Mouse (Mus musculus) CH12.LX (cell line): ENCODE results near the gene Zfp420. TPM values are rescaled to one million over a fixed set of nuclear protein-coding genes. Genes with fewer than 3 reads are reported as not detected.
"Not testable (repeated sequence)": the region's sequence is repeated elsewhere in the genome, so short reads cannot be mapped to it uniquely, and the experiment has no call there.

Experiments used
- DNase-seq: peaks from one replicate; pipeline ENCODE4 v3.0.0-alpha.2; 2013; ENCODE audit errors: extremely low read depth
- H3K27ac ChIP-seq: 2 replicates; pipeline ENCODE4 v1.5.1; 2012; ENCODE audit warnings: low read depth, mild to moderate bottlenecking, control low read depth, moderate library complexity; ENCODE audit not compliant: insufficient read depth
- H3K27me3 ChIP-seq: replicated peaks from 2 replicates; pipeline ENCODE3; 2012; ENCODE audit warnings: inconsistent platforms
- H3K36me3 ChIP-seq, 2 experiments: replicated peaks in 1 of 2; 2 replicates each; pipeline versions ENCODE3 to v1.6.1; 2012; ENCODE audit warnings: inconsistent platforms in 1 of 2, low read length in 1 of 2, mild to moderate bottlenecking in 1 of 2, mixed read lengths in 1 of 2, moderate library complexity in 1 of 2; ENCODE audit not compliant: control insufficient read depth in 1 of 2, insufficient read depth in 1 of 2
- H3K4me1 ChIP-seq, 2 experiments: 2 replicates each; pipeline ENCODE4 v1.6.1; 2012; ENCODE audit warnings: inconsistent platforms in 1 of 2, moderate library complexity in 1 of 2; ENCODE audit not compliant: insufficient read depth in 2 of 2, control insufficient read depth in 1 of 2
- H3K4me2 ChIP-seq: 2 replicates; pipeline ENCODE4 v1.6.1; 2012; ENCODE audit warnings: low read depth, mild to moderate bottlenecking, control low read depth; ENCODE audit not compliant: poor library complexity, insufficient read depth, severe bottlenecking
- H3K4me3 ChIP-seq, 3 experiments: fragments of 150-350 bp in 1 of 3; sonication (generic) in 1 of 3; replicated peaks in 1 of 3; 2 replicates each; pipeline versions ENCODE3 to v1.5.1; 2011 to 2012; ENCODE audit warnings: low read depth in 2 of 3, low read length in 2 of 3, mild to moderate bottlenecking in 2 of 3, moderate library complexity in 2 of 3, control low read depth in 1 of 3, improper control_type of control experiment in 1 of 3, inconsistent platforms in 1 of 3, mixed read lengths in 1 of 3; ENCODE audit not compliant: poor library complexity in 1 of 3
- H3K79me2 ChIP-seq: replicated peaks from 2 replicates; pipeline ENCODE4 v1.6.1; 2012; ENCODE audit warnings: mild to moderate bottlenecking, moderate library complexity; ENCODE audit not compliant: control insufficient read depth, poor library complexity, insufficient read depth, severe bottlenecking; ENCODE audit errors: extremely low read depth
- H3K9ac ChIP-seq: 2 replicates; pipeline ENCODE4 v1.6.1; 2012; ENCODE audit warnings: low read depth, mild to moderate bottlenecking, control low read depth, moderate library complexity; ENCODE audit not compliant: insufficient read depth
- H3K9me3 ChIP-seq: replicated peaks from 2 replicates; pipeline ENCODE3; 2012; ENCODE audit warnings: low read length, inconsistent platforms, mixed read lengths
- CTCF ChIP-seq, 2 experiments: IDR thresholded peaks in 1 of 2; conservative IDR thresholded peaks in 1 of 2; 2 replicates each; pipeline ENCODE4 v1.5.1; 2011 to 2012; ENCODE audit warnings: low read depth in 2 of 2, low read length in 2 of 2, improper control_type of control experiment in 1 of 2, inconsistent platforms in 1 of 2, mild to moderate bottlenecking in 1 of 2, moderate library complexity in 1 of 2
- ELF1 ChIP-seq: IDR thresholded peaks from 2 replicates; pipeline ENCODE4 v1.6.1; 2014; ENCODE audit warnings: low read depth, mild to moderate bottlenecking, inconsistent platforms, low read length, improper control_type of control experiment
- EP300 ChIP-seq: IDR thresholded peaks from 2 replicates; pipeline ENCODE4 v1.6.1; 2011; ENCODE audit warnings: low read length, improper control_type of control experiment
- GABPA ChIP-seq: IDR thresholded peaks from 2 replicates; pipeline ENCODE4 v1.6.1; 2012; ENCODE audit warnings: low read depth, low read length, improper control_type of control experiment, inconsistent platforms; ENCODE audit not compliant: insufficient replicate concordance
- HCFC1 ChIP-seq: IDR thresholded peaks from 2 replicates; pipeline ENCODE4 v1.6.1; 2012; ENCODE audit warnings: low read depth, mild to moderate bottlenecking, inconsistent platforms, low read length, improper control_type of control experiment
- IRF4 ChIP-seq: IDR thresholded peaks from 2 replicates; pipeline ENCODE4 v1.6.1; 2014; ENCODE audit warnings: low read depth, mild to moderate bottlenecking, inconsistent platforms, low read length, improper control_type of control experiment
- JUN ChIP-seq: IDR thresholded peaks from 2 replicates; pipeline ENCODE4 v1.6.1; 2011; ENCODE audit warnings: low read depth, mild to moderate bottlenecking, low read length, improper control_type of control experiment, moderate library complexity; ENCODE audit not compliant: insufficient read depth
- JUND ChIP-seq: conservative IDR thresholded peaks from 2 replicates; pipeline ENCODE4 v1.6.1; 2011; ENCODE audit warnings: low read depth, low read length, improper control_type of control experiment
- MAFK ChIP-seq: IDR thresholded peaks from 2 replicates; pipeline ENCODE4 v1.6.1; 2011; ENCODE audit warnings: low read length, improper control_type of control experiment; ENCODE audit not compliant: insufficient replicate concordance
- MAX ChIP-seq: IDR thresholded peaks from 2 replicates; pipeline ENCODE4 v1.6.1; 2011; ENCODE audit warnings: low read length, improper control_type of control experiment
- MAZ ChIP-seq: IDR thresholded peaks from 2 replicates; pipeline ENCODE4 v1.6.1; 2012; ENCODE audit warnings: low read depth, mild to moderate bottlenecking, inconsistent platforms, low read length, improper control_type of control experiment, moderate library complexity
- MEF2A ChIP-seq: IDR thresholded peaks from 2 replicates; pipeline ENCODE4 v1.6.1; 2014; ENCODE audit warnings: low read depth, mild to moderate bottlenecking, inconsistent platforms, low read length, improper control_type of control experiment, borderline replicate concordance
- MXI1 ChIP-seq: IDR thresholded peaks from 2 replicates; pipeline ENCODE4 v1.6.1; 2011; ENCODE audit warnings: mild to moderate bottlenecking, low read depth, low read length, improper control_type of control experiment
- MYC ChIP-seq: IDR thresholded peaks from 2 replicates; pipeline ENCODE4 v1.6.1; 2011; ENCODE audit warnings: low read depth, mild to moderate bottlenecking, improper control_type of control experiment, low read length
- PAX5 ChIP-seq: IDR thresholded peaks from 2 replicates; pipeline ENCODE4 v1.6.1; 2012; ENCODE audit warnings: low read length, inconsistent platforms, mixed read lengths
- POLR2AphosphoS2 ChIP-seq: IDR thresholded peaks from 2 replicates; pipeline ENCODE4 v1.6.1; 2011; ENCODE audit warnings: low read depth, low read length, improper control_type of control experiment
- RAD21 ChIP-seq: IDR thresholded peaks from 2 replicates; pipeline ENCODE4 v1.6.1; 2011; ENCODE audit warnings: low read depth, mild to moderate bottlenecking, low read length, improper control_type of control experiment, moderate library complexity
- RCOR1 ChIP-seq: conservative IDR thresholded peaks from 2 replicates; pipeline ENCODE4 v1.6.1; 2012; ENCODE audit warnings: low read depth, mild to moderate bottlenecking, inconsistent platforms, low read length, improper control_type of control experiment
- SMC3 ChIP-seq: IDR thresholded peaks from 2 replicates; pipeline ENCODE4 v1.6.1; 2011; ENCODE audit warnings: low read depth, low read length, improper control_type of control experiment
- USF1 ChIP-seq: IDR thresholded peaks from 2 replicates; pipeline ENCODE4 v1.6.1; 2014; ENCODE audit warnings: low read depth, mild to moderate bottlenecking, inconsistent platforms, low read length, improper control_type of control experiment
- USF2 ChIP-seq: conservative IDR thresholded peaks from 2 replicates; pipeline ENCODE4 v1.6.1; 2011; ENCODE audit warnings: low read depth, low read length, improper control_type of control experiment
- ZC3H11A ChIP-seq: IDR thresholded peaks from 2 replicates; pipeline ENCODE4 v1.6.1; 2012; ENCODE audit warnings: low read depth, mild to moderate bottlenecking, inconsistent platforms, low read length, improper control_type of control experiment
- ZMIZ1 ChIP-seq: IDR thresholded peaks from 2 replicates; pipeline ENCODE4 v1.6.1; 2012; ENCODE audit warnings: low read depth, mild to moderate bottlenecking, inconsistent platforms, low read length, improper control_type of control experiment
- ZNF384 ChIP-seq: IDR thresholded peaks from 2 replicates; pipeline ENCODE4 v1.6.1; 2012; ENCODE audit warnings: low read depth, low read length, improper control_type of control experiment, inconsistent platforms
- dilution Hi-C: fragments of 300-500 bp; cut with MboI; formaldehyde crosslinking; loops from 2 replicates; pipeline ENCODE4 v1.14.3; 2020; ENCODE audit warnings: low sequenced_read_pairs; ENCODE audit not compliant: extremely low pct_unique_long_range_greater_than_20kb, extremely low pct_ligation_motif_present
- in situ Hi-C: fragments of 300-500 bp; cut with MboI; formaldehyde crosslinking; loops from 3 replicates; pipeline ENCODE4 v1.14.3; 2019; ENCODE audit warnings: low sequenced_read_pairs, low pct_ligation_motif_present, low pct_unique_long_range_greater_than_20kb, mixed read lengths
- polyA plus RNA-seq: library from polyadenylated mRNA; unstranded; fragments of >175 nt; gene quantifications from 2 replicates; pipeline ENCODE4 v1.2.1, GENCODE M21; 2012; ENCODE audit warnings: low read depth; ENCODE audit not compliant: insufficient read length
- total RNA-seq, 2 experiments: library from RNA; depleted of rRNA; stranded (reverse); fragments of 300-350 nt in 1 of 2; fragments of >200 nt in 1 of 2; gene quantifications; 2 replicates each; pipeline ENCODE4 v1.2.3; 2012 to 2014

Gene Zfp420
- total and polyA plus RNA-seq, 3 experiments, result 2.5 to 4.8 (median 3.3) TPM

- TF ChIP-seq MEF2A, result 0 out of 2 replicates have a peak, but pooled peaks have one; percentile 14
- TF ChIP-seq ZNF384, result no peak
- TF ChIP-seq USF2, result no peak
- no peak for TF ChIP-seq ZC3H11A
- 0 out of 2 replicates have a peak, but pooled peaks have one; percentile 6 for TF ChIP-seq EP300
- TF ChIP-seq RCOR1, result no peak
- peak; percentile 58; the same call in 1 of the 2 replicates for TF ChIP-seq MYC
These were observed 6.4 kb upstream of the Zfp420 start, which contains the start of gene Zfp940 (continued) for GRCm38 (mm10) chr7:29853219-29853842.

DNA sequence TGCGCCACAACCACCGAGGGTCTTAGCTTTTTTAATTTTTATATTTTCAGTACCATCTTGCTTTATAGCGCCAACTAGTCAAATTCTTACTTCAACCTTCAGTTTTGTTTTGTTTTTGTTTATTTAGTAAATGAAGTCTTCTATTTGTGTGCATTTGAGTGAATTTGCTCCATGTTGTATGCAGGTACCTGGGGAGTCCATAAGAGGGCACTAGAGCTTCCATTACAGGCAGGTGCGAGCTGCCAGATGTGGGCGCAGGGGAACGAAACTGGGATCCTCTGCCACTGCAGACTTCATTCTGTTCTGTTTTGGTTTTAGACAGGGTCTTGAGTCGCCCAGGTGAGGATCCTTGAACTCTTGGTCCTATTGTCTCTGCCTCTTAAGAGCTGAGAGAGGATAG, 1.9 kb downstream of the Zfp420 start:
- H3K4me1 ChIP-seq, result peaks cover 0 to 16% of the 10 kb centered on the region in 2 experiments; a peak in 2 of 4 replicates
- no peaks in the 10 kb centered on the region for H3K79me2 ChIP-seq
- TF ChIP-seq RAD21 (peak; percentile 20), MXI1 (no peak), JUN (no peak), CTCF (conservative IDR thresholded peaks at IDR 0.05 in 1 of 2, IDR thresholded peaks at IDR 0.05 in 1 of 2; ENCODE audit: low read depth in 2 of 2, low read length in 2 of 2) (peak in 1 of 2 experiments; percentile 46; a peak in 2 of 4 replicates)
- peaks cover 2 to 14% of the 10 kb centered on the region in 2 experiments for H3K36me3 ChIP-seq
- H3K27ac ChIP-seq, result no peak overlapping the region
- peaks cover 8% of the 10 kb centered on the region for H3K9me3 ChIP-seq
- H3K27me3 ChIP-seq, result no peaks in the 10 kb centered on the region
- dilution Hi-C loops, result no loop called here
- in situ Hi-C loops, result no loop called here
- H3K4me2 ChIP-seq, result no peak overlapping the region
- H3K9ac ChIP-seq, result no peak overlapping the region
- no peak overlapping the region for H3K4me3 ChIP-seq
- peak; percentile 14 for DNase-seq

- H3K27me3 ChIP-seq, result no peaks in the 10 kb centered on the region
- in situ Hi-C loops, result no loop called here
- no peak overlapping the region for H3K27ac ChIP-seq
- dilution Hi-C loops, result no loop called here
- no peaks in the 10 kb centered on the region for H3K79me2 ChIP-seq
- H3K9me3 ChIP-seq, result peaks cover 24% of the 10 kb centered on the region
- H3K9ac ChIP-seq, result no peak overlapping the region
- H3K36me3 ChIP-seq, result peaks cover 15 to 18% of the 10 kb centered on the region in 2 experiments
- no peaks in the 10 kb centered on the region for H3K4me1 ChIP-seq
- H3K4me2 ChIP-seq, result no peak overlapping the region
- TF ChIP-seq PAX5 (no peak), IRF4 (no peak), HCFC1 (no peak), USF2 (no peak), POLR2AphosphoS2 (no peak), MEF2A (no peak), RAD21 (no peak), JUND (no peak), MXI1 (no peak), ZMIZ1 (no peak), MAFK (no peak), SMC3 (no peak), ZNF384 (no peak), MAZ (no peak), GABPA (no peak), ELF1 (no peak), ZC3H11A (no peak), USF1 (no peak), MAX (no peak)
- no peak overlapping the region for H3K4me3 ChIP-seq
- no peak for DNase-seq
These were observed 14.5 kb downstream of the Zfp420 start for GRCm38 (mm10) chr7:29874256-29874655.

- dilution Hi-C loops, result not testable (repeated sequence)
These were observed 17.8 kb downstream of the Zfp420 start for GRCm38 (mm10) chr7:29877561-29877960.

More at GRCm38 (mm10) chr7:29877561-29877960, 17.8 kb downstream of the Zfp420 start:
- H3K4me1 ChIP-seq, DNase-seq, H3K4me2 ChIP-seq, in situ Hi-C loops, H3K27me3 ChIP-seq, H3K4me3 ChIP-seq, H3K79me2 ChIP-seq, H3K9ac ChIP-seq, H3K27ac ChIP-seq: not testable (repeated sequence)
- Histone ChIP-seq H3K36me3 (peaks cover 15 to 18% of the 10 kb centered on the region in 2 experiments), H3K9me3 (peaks cover 24% of the 10 kb centered on the region)
